Mouse (Mus musculus) intestine, embryonic 16.5 days (tissue): ENCODE results near the gene Hint2. TPM values are rescaled to one million over a fixed set of nuclear protein-coding genes. Genes with fewer than 3 reads are reported as not detected.
A peak's percentile ranks its signal among the peaks of the same experiment; 100 is the strongest.

ENCODE experiments used
- ATAC-seq: fragments of 200-750 bp; cut with Nextera tagmentation; 2 replicates; pipeline ENCODE4 v1.8.0; 2017; ENCODE audit warnings: moderate TSS enrichment, moderate library complexity
- H3K27ac ChIP-seq: fragments of 300-500 bp; sonication (generic); 2 replicates; pipeline ENCODE4 v1.5.1; 2014; ENCODE audit warnings: mild to moderate bottlenecking, low read length
- H3K27me3 ChIP-seq: fragments of 300-500 bp; sonication (generic); replicated peaks from 2 replicates; pipeline ENCODE4 v1.6.1; 2014; ENCODE audit warnings: low read length, control low read depth, mixed read lengths; ENCODE audit not compliant: control insufficient read depth, insufficient read depth
- H3K36me3 ChIP-seq: fragments of 300-500 bp; sonication (generic); 2 replicates; pipeline ENCODE4 v1.6.1; 2014; ENCODE audit warnings: low read length, control low read depth; ENCODE audit not compliant: control insufficient read depth, insufficient read depth
- H3K4me1 ChIP-seq: fragments of 300-500 bp; sonication (generic); 2 replicates; pipeline ENCODE4 v1.6.1; 2014; ENCODE audit warnings: low read length, control low read depth, mixed read lengths; ENCODE audit not compliant: control insufficient read depth, insufficient read depth
- H3K4me2 ChIP-seq: fragments of 300-500 bp; sonication (generic); 2 replicates; pipeline ENCODE4 v1.6.1; 2014; ENCODE audit warnings: low read depth, low read length, control low read depth
- H3K4me3 ChIP-seq: fragments of 300-500 bp; sonication (generic); 2 replicates; pipeline ENCODE4 v1.5.1; 2014; ENCODE audit warnings: mild to moderate bottlenecking, low read length
- H3K9ac ChIP-seq: fragments of 300-500 bp; sonication (generic); 2 replicates; pipeline ENCODE4 v1.6.1; 2014; ENCODE audit warnings: low read depth, low read length
- H3K9me3 ChIP-seq: fragments of 300-500 bp; sonication (generic); 2 replicates; pipeline ENCODE4 v1.6.1; 2016; ENCODE audit warnings: low read length, control low read depth; ENCODE audit not compliant: control insufficient read depth
- WGBS: fragments of 180-500 bp; shearing (Covaris S2); extraction: QIAGEN DNeasy Blood & Tissue Kit; methylation state at CpG from one replicate; pipeline ENCODE4 v1.1.7; 2014; 5-methylcytosine and 5-hydroxymethylcytosine counted together
- polyA plus RNA-seq: library from polyadenylated mRNA; unstranded; fragments of >200 nt; fragmentation: Nextera tagmentation; extraction: Ambion mirVana; gene quantifications from 2 replicates; pipeline ENCODE4 v1.2.1, GENCODE M21; 2015

Gene Hint2
- polyA plus RNA-seq: 187 and 208 TPM in 2 replicates

GRCm38 (mm10) chr4:43656339-43657109, at the start of gene Hint2:
Gene Hint2, minus strand, starts transcription at chr4:43656466.
- H3K9me3 ChIP-seq: no peaks in the 10 kb centered on the region
- peak within 1 kb of the TSS; percentile 91 for H3K27ac ChIP-seq
- H3K4me2 ChIP-seq: peak within 1 kb of the TSS; percentile 71
- peak within 1 kb of the TSS; percentile 94 for H3K4me3 ChIP-seq
- peak within 1 kb of the TSS; percentile 92 for H3K9ac ChIP-seq
- ATAC-seq: peak; percentile 98
- WGBS: under 1% methylated on average over 34 of the region's 34 CpGs
- peaks cover 8% of the 10 kb centered on the region for H3K4me1 ChIP-seq
- H3K27me3 ChIP-seq: no peaks in the 10 kb centered on the region
- H3K36me3 ChIP-seq: no peaks in the 10 kb centered on the region

- Histone ChIP-seq H3K4me2 (no peak overlapping the region), H3K4me3 (no peak overlapping the region), H3K36me3 (no peaks in the 10 kb centered on the region), H3K27me3 (no peaks in the 10 kb centered on the region), H3K27ac (no peak overlapping the region), H3K9ac (no peak overlapping the region), H3K9me3 (no peaks in the 10 kb centered on the region), H3K4me1 (no peaks in the 10 kb centered on the region)
- 70% methylated on average over 13 of the region's 13 CpGs for WGBS
- ATAC-seq: no peak
Measured at GRCm38 (mm10) chr4:43705991-43706390, 49.7 kb upstream of the Hint2 start.

GRCm38 (mm10) chr4:43703851-43704250, 47.6 kb upstream of the Hint2 start:
- Histone ChIP-seq H3K27me3 (no peaks in the 10 kb centered on the region), H3K36me3 (no peaks in the 10 kb centered on the region), H3K9ac (no peak overlapping the region), H3K27ac (no peak overlapping the region), H3K4me3 (no peak overlapping the region), H3K4me1 (no peaks in the 10 kb centered on the region), H3K9me3 (no peaks in the 10 kb centered on the region), H3K4me2 (no peak overlapping the region)
- 65% methylated on average over 8 of the region's 8 CpGs for WGBS
- ATAC-seq: no peak

GRCm38 (mm10) chr4:43703439-43703838, 47.2 kb upstream of the Hint2 start:
- Histone ChIP-seq H3K27ac (no peak overlapping the region), H3K4me2 (no peak overlapping the region), H3K27me3 (no peaks in the 10 kb centered on the region), H3K36me3 (no peaks in the 10 kb centered on the region), H3K4me3 (no peak overlapping the region), H3K9me3 (no peaks in the 10 kb centered on the region), H3K9ac (no peak overlapping the region), H3K4me1 (no peaks in the 10 kb centered on the region)
- 72% methylated on average over 6 of the region's 6 CpGs for WGBS
- ATAC-seq: no peak

GRCm38 (mm10) chr4:43700707-43701106, 44.4 kb upstream of the Hint2 start, which contains the start of gene Olfr70:
Gene Olfr70, minus strand, starts transcription at chr4:43700807.
- Histone ChIP-seq H3K9ac (no peak within 1 kb of the TSS), H3K4me2 (no peak within 1 kb of the TSS), H3K4me3 (no peak within 1 kb of the TSS), H3K27ac (no peak within 1 kb of the TSS), H3K4me1 (0 out of 2 replicates have a peak, but pooled peaks cover under 1% of the 10 kb centered on the region), H3K27me3 (no peaks in the 10 kb centered on the region), H3K9me3 (no peaks in the 10 kb centered on the region), H3K36me3 (no peaks in the 10 kb centered on the region)
- ATAC-seq: no peak
- WGBS: 78% methylated on average over 6 of the region's 6 CpGs

- Histone ChIP-seq H3K4me1 (peaks cover 7% of the 10 kb centered on the region; the same call in 1 of the 2 replicates), H3K4me3 (no peak overlapping the region), H3K36me3 (no peaks in the 10 kb centered on the region), H3K9ac (no peak overlapping the region), H3K27ac (no peak overlapping the region), H3K4me2 (no peak overlapping the region), H3K9me3 (no peaks in the 10 kb centered on the region), H3K27me3 (no peaks in the 10 kb centered on the region)
- 90% methylated on average over 13 of the region's 13 CpGs for WGBS
- ATAC-seq: no peak
Measured at GRCm38 (mm10) chr4:43696561-43696960, 40.3 kb upstream of the Hint2 start.

GRCm38 (mm10) chr4:43695249-43695671, 39.0 kb upstream of the Hint2 start:
- H3K9me3 ChIP-seq: no peaks in the 10 kb centered on the region
- no peak overlapping the region for H3K27ac ChIP-seq
- H3K4me2 ChIP-seq: no peak overlapping the region
- no peaks in the 10 kb centered on the region for H3K36me3 ChIP-seq
- H3K9ac ChIP-seq: no peak overlapping the region
- H3K4me3 ChIP-seq: no peak overlapping the region
- H3K4me1 ChIP-seq: peaks cover 7% of the 10 kb centered on the region; the same call in 1 of the 2 replicates
- ATAC-seq: peak; percentile 81
- WGBS: 23% methylated on average over 9 of the region's 9 CpGs
- H3K27me3 ChIP-seq: no peaks in the 10 kb centered on the region

- ATAC-seq: no peak; the same call in 1 of the 2 replicates
- Histone ChIP-seq H3K27ac (no peak overlapping the region), H3K9me3 (no peaks in the 10 kb centered on the region), H3K36me3 (no peaks in the 10 kb centered on the region), H3K9ac (no peak overlapping the region), H3K4me3 (no peak overlapping the region), H3K27me3 (no peaks in the 10 kb centered on the region), H3K4me1 (peaks cover 7% of the 10 kb centered on the region; the same call in 1 of the 2 replicates), H3K4me2 (no peak overlapping the region)
- WGBS: 88% methylated on average over 1 of the region's 1 CpGs
Measured at GRCm38 (mm10) chr4:43694439-43695248, 38.4 kb upstream of the Hint2 start.

GRCm38 (mm10) chr4:43693806-43694241, 37.6 kb upstream of the Hint2 start:
- H3K4me2 ChIP-seq: no peak overlapping the region
- H3K9ac ChIP-seq: no peak overlapping the region
- H3K27ac ChIP-seq: no peak overlapping the region
- H3K4me3 ChIP-seq: no peak overlapping the region
- ATAC-seq: no peak
- no peaks in the 10 kb centered on the region for H3K27me3 ChIP-seq
- WGBS: 68% methylated on average over 5 of the region's 5 CpGs
- H3K4me1 ChIP-seq: peaks cover 7% of the 10 kb centered on the region; the same call in 1 of the 2 replicates
- no peaks in the 10 kb centered on the region for H3K9me3 ChIP-seq
- H3K36me3 ChIP-seq: no peaks in the 10 kb centered on the region
